21 mouse cellular contexts compared by ENCODE assay signal in genomic region chr2:156522994-156523393, GRCm38 (mm10). TPM values are rescaled to one million over a fixed set of nuclear protein-coding genes. Genes with fewer than 3 reads are reported as not detected.
A peak's percentile ranks its signal among the peaks of the same experiment; 100 is the strongest.
DNase-seq lines count a peak whose midpoint lies in the region; ATAC-seq lines count a peak whose summit lies in the region.
"Had no signal": no experiment of that assay in that cellular context is flagged by ENCODE, and none has a peak within 500 bp of the region (broad histone marks: within the 10 kb centered on the region; RNA-seq: fewer than 3 reads in every experiment).

No protein-coding gene starts in this region.

- H3K9me3 ChIP-seq in heart, embryonic 15.5 days (replicated peaks): no peaks in the 10 kb centered on the region
- H3K9me3 ChIP-seq in heart, embryonic 10.5 days: no peaks in the 10 kb centered on the region
- H3K9me3 ChIP-seq: forebrain, embryonic 13.5 days; limb, embryonic 13.5 days; midbrain, embryonic 13.5 days had no signal

- WGBS in heart, embryonic 15.5 days: 80% methylated on average over 11 of the region's 11 CpGs
- 82% methylated on average over 11 of the region's 11 CpGs for whole genome bisulfite sequencing in heart, embryonic 10.5 days

- H3K27me3 ChIP-seq in heart, embryonic 15.5 days: no peaks in the 10 kb centered on the region
- peaks cover 20% of the 10 kb centered on the region; the same call in 1 of the 2 replicates for H3K27me3 ChIP-seq in heart, embryonic 10.5 days (ENCODE audit: insufficient read depth, poor library complexity, severe bottlenecking)
- H3K27me3 ChIP-seq: forebrain, embryonic 13.5 days; limb, embryonic 13.5 days; midbrain, embryonic 13.5 days had no signal

- 0 out of 2 replicates have a peak, but pooled peaks have one; percentile 4 for ATAC-seq in heart, embryonic 15.5 days (replicated peaks; ENCODE audit: insufficient number of reproducible peaks, insufficient read depth, low FRiP score, low read depth)
- peak; percentile 55 to 67; a peak in 3 of 4 replicates for ATAC-seq in hematopoietic stem cell, adult 5-6 weeks (replicated peaks in 1 of 2; ENCODE audit: insufficient read depth in 1 of 2, low FRiP score in 2 of 2, low TSS enrichment in 1 of 2, low read depth in 1 of 2, poor library complexity in 2 of 2, severe bottlenecking in 2 of 2)
- ATAC-seq: forebrain, embryonic 13.5 days; midbrain, embryonic 13.5 days had no signal

- no peak for DNase-seq in heart, embryonic 10.5 days (ENCODE audit: low spot score)
- DNase-seq in lung, postnatal 4 days: peak; percentile 32 to 36
- DNase-seq in lung, postnatal 25 days (ENCODE audit: low spot score): no peak
- no peak for DNase-seq in left cerebral cortex, adult 8-10 months (ENCODE audit: low spot score in 2 of 2)
- no peak for DNase-seq in embryo, embryonic 10 days (ENCODE audit: low spot score)
- DNase-seq: adrenal gland, adult 2 months; cerebellum, adult 9-10 months; gastrocnemius, postnatal 14 days; heart, postnatal 14 days; kidney, adult 8-10 months; kidney, postnatal 25 days; lung, adult 2 months; thymus, adult 2 months had no signal

- no peak overlapping the region for H3K4me2 ChIP-seq in heart, embryonic 15.5 days
- H3K4me2 ChIP-seq: forebrain, embryonic 13.5 days; hindbrain, embryonic 14.5 days; limb, embryonic 13.5 days; midbrain, embryonic 13.5 days had no signal

- no peaks in the 10 kb centered on the region for H3K36me3 ChIP-seq in heart, embryonic 15.5 days
- peaks cover 14% of the 10 kb centered on the region; the same call in 1 of the 2 replicates for H3K36me3 ChIP-seq in heart, embryonic 10.5 days

- H3K27ac ChIP-seq in heart, embryonic 15.5 days: no peak overlapping the region
- no peak overlapping the region for H3K27ac ChIP-seq in heart, embryonic 10.5 days
- H3K27ac ChIP-seq: forebrain, embryonic 13.5 days; hindbrain, embryonic 14.5 days; limb, embryonic 13.5 days; midbrain, embryonic 13.5 days had no signal

- no peaks in the 10 kb centered on the region for H3K4me1 ChIP-seq in heart, embryonic 15.5 days (replicated peaks)
- 0 out of 2 replicates have a peak, but pooled peaks cover 6% of the 10 kb centered on the region for H3K4me1 ChIP-seq in heart, embryonic 10.5 days
- H3K4me1 ChIP-seq: forebrain, embryonic 13.5 days; limb, embryonic 13.5 days; midbrain, embryonic 13.5 days had no signal

- H3K9ac ChIP-seq in heart, embryonic 15.5 days: no peak overlapping the region
- H3K9ac ChIP-seq: forebrain, embryonic 13.5 days; hindbrain, embryonic 14.5 days; limb, embryonic 13.5 days; midbrain, embryonic 13.5 days had no signal

- no peak overlapping the region for H3K4me3 ChIP-seq in heart, embryonic 15.5 days
- no peak overlapping the region for H3K4me3 ChIP-seq in heart, embryonic 10.5 days
- H3K4me3 ChIP-seq: erythroblast, embryonic 14.5 days; forebrain, embryonic 13.5 days; limb, embryonic 13.5 days; midbrain, embryonic 13.5 days; myocyte had no signal

RNA-seq across cellular contexts. Expression of gene Aar2, which starts 24.4 kb away (rescaled TPM):
- 20.0 and 24.2 TPM in 2 replicates for polyA plus RNA-seq in heart, embryonic 15.5 days (2015; fragmentation: Nextera tagmentation; extraction: Ambion mirVana)
- polyA plus RNA-seq in heart, embryonic 10.5 days (2016; fragmentation: Nextera tagmentation; extraction: Ambion mirVana): 28.0 and 31.8 TPM in 2 replicates
- 10.4 and 10.6 TPM in 2 replicates for total RNA-seq in hematopoietic stem cell, adult 5-6 weeks (2017)
- 10 to 100 TPM; 34.8 to 36.6 (median 35.9) TPM for total RNA-seq in left cerebral cortex, adult 8-10 months (2022)

Comparison
In these comparisons a context has a peak if more than half of its experiments do, and no peak if none do; other contexts are left out.
1. DNase-seq: peak in lung, postnatal 4 days (2 of 2); none in heart, embryonic 10.5 days (single experiment), lung, postnatal 25 days (single experiment), left cerebral cortex, adult 8-10 months (0 of 2) and embryo, embryonic 10 days (single experiment).